Comparison of ENCODE assay signal across 13 mouse cellular contexts in the genomic region with DNA sequence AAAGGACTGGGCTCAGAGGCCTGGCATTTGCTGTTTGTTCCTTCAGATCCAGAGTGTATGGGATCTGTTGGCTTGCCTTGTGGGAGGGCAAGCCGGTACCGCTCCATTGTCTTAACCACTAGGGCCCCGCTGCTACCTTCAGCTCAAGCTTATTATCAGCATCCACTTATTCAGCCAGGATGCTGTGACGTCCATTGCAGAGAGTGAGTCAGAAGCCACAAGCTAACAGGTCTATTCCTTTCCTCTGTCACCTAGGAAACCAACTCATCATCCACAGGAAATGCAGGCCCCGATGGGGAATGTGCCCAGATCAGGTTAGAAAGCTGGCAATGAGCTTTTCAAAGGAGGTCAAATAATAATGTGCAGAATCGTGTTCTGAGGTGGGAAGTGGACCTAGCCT.
DNase-seq lines count a peak whose midpoint lies in the region; ATAC-seq and TF ChIP-seq lines count a peak whose summit lies in the region.
"Had no signal": no experiment of that assay in that cellular context is flagged by ENCODE, and none has a peak within 500 bp of the region (broad histone marks: within the 10 kb centered on the region; RNA-seq: fewer than 3 reads in every experiment).

No protein-coding gene starts in this region.

- intact Hi-C loops in left cerebral cortex, postnatal 25 days (cut with DNase I), result loop anchor here (5.0 kb wide), 1 partner anchor 37 kb away; no protein-coding TSS in a partner anchor

- no peak overlapping the region for H3K9ac ChIP-seq in forebrain, embryonic 16.5 days (replicated peaks; ENCODE audit: low read depth, low read length)
- no peak overlapping the region for H3K9ac ChIP-seq in forebrain, embryonic 15.5 days (replicated peaks)
- H3K9ac ChIP-seq: embryonic facial prominence, embryonic 15.5 days; neural tube, embryonic 15.5 days had no signal

- H3K9me3 ChIP-seq in forebrain, embryonic 16.5 days (ENCODE audit: control insufficient read depth, low read length), result no peaks in the 10 kb centered on the region
- no peaks in the 10 kb centered on the region for H3K9me3 ChIP-seq in forebrain, embryonic 15.5 days
- H3K9me3 ChIP-seq: embryonic facial prominence, embryonic 15.5 days; neural tube, embryonic 15.5 days had no signal

- no peak overlapping the region for H3K4me2 ChIP-seq in forebrain, embryonic 16.5 days (ENCODE audit: low read length)
- no peak overlapping the region for H3K4me2 ChIP-seq in forebrain, embryonic 15.5 days (replicated peaks)
- H3K4me2 ChIP-seq: embryonic facial prominence, embryonic 15.5 days; neural tube, embryonic 15.5 days had no signal

- no peak for TF ChIP-seq POLR2A in brain, embryonic 14.5 days (IDR thresholded peaks at IDR 0.05; ENCODE audit: borderline replicate concordance, extremely low read depth, insufficient read depth, insufficient read length, poor library complexity, severe bottlenecking)

- ATAC-seq in forebrain, embryonic 16.5 days, result 0 out of 2 replicates have a peak, but pooled peaks have one; percentile 36
- no peak for ATAC-seq in forebrain, embryonic 15.5 days (replicated peaks)

- no peak for TF ChIP-seq CTCF in brain, embryonic 14.5 days (IDR thresholded peaks at IDR 0.05; ENCODE audit: borderline replicate concordance, extremely low read depth, insufficient read depth, insufficient read length)

- DNase-seq in 3134 (ENCODE audit: extremely low read depth, insufficient read length, low spot score), result peak; percentile 16
- DNase-seq in brain, embryonic 14.5 days (ENCODE audit: low read depth), result peak; percentile 72
- peak; percentile 62 to 91 for DNase-seq in left cerebral cortex, postnatal 25 days (ENCODE audit: low spot score in 2 of 2)
- no peak for DNase-seq in lung, postnatal 4 days
- DNase-seq in cerebellum, postnatal 36 days, result no peak
- DNase-seq in heart, adult 18-20 months, result no peak
- DNase-seq: cerebellum, adult 18-20 months; kidney, adult 9 months had no signal

- no peak overlapping the region for H3K4me3 ChIP-seq in forebrain, embryonic 16.5 days (replicated peaks; ENCODE audit: low read length)
- H3K4me3 ChIP-seq in forebrain, embryonic 15.5 days, result no peak overlapping the region
- H3K4me3 ChIP-seq: embryonic facial prominence, embryonic 15.5 days; neural tube, embryonic 15.5 days had no signal

- no peaks in the 10 kb centered on the region for H3K27me3 ChIP-seq in forebrain, embryonic 16.5 days (replicated peaks; ENCODE audit: control insufficient read depth, insufficient read depth, low read length)
- no peaks in the 10 kb centered on the region for H3K27me3 ChIP-seq in forebrain, embryonic 15.5 days
- H3K27me3 ChIP-seq: embryonic facial prominence, embryonic 15.5 days; neural tube, embryonic 15.5 days had no signal

- H3K36me3 ChIP-seq in forebrain, embryonic 16.5 days (ENCODE audit: control insufficient read depth, insufficient read depth), result no peaks in the 10 kb centered on the region
- no peaks in the 10 kb centered on the region for H3K36me3 ChIP-seq in forebrain, embryonic 15.5 days
- H3K36me3 ChIP-seq: embryonic facial prominence, embryonic 15.5 days; neural tube, embryonic 15.5 days had no signal

- WGBS in forebrain, embryonic 16.5 days, result 24% methylated on average over 6 of the region's 6 CpGs
- WGBS in forebrain, embryonic 15.5 days, result 32% methylated on average over 6 of the region's 6 CpGs

- no peak overlapping the region; the same call in 1 of the 2 replicates for H3K27ac ChIP-seq in forebrain, embryonic 16.5 days (ENCODE audit: low read length)
- H3K27ac ChIP-seq in forebrain, embryonic 15.5 days (replicated peaks), result no peak overlapping the region; the same call in 1 of the 2 replicates
- H3K27ac ChIP-seq: embryonic facial prominence, embryonic 15.5 days; neural tube, embryonic 15.5 days; stomach, postnatal 0 days had no signal

- H3K4me1 ChIP-seq in forebrain, embryonic 16.5 days (replicated peaks; ENCODE audit: control insufficient read depth, insufficient read depth, low read length), result peaks cover 3% of the 10 kb centered on the region
- H3K4me1 ChIP-seq in forebrain, embryonic 15.5 days, result peaks cover 6% of the 10 kb centered on the region; the same call in 1 of the 2 replicates
- H3K4me1 ChIP-seq: embryonic facial prominence, embryonic 15.5 days had no signal

Comparison
In these comparisons a context has a peak if more than half of its experiments do, and no peak if none do; other contexts are left out.
1. DNase-seq: peak in 3134 (single experiment), brain, embryonic 14.5 days (single experiment) and left cerebral cortex, postnatal 25 days (2 of 2); none in lung, postnatal 4 days (0 of 2), cerebellum, postnatal 36 days (0 of 2) and heart, adult 18-20 months (0 of 2).